Mouse (Mus musculus) heart, embryonic 16.5 days (tissue): ENCODE measurements around the gene Cacng2. TPM values are rescaled to one million over a fixed set of nuclear protein-coding genes. Genes with fewer than 3 reads are reported as not detected.

ENCODE experiments used
- ATAC-seq: fragments of 200-750 bp; cut with Nextera tagmentation; replicated peaks from 2 replicates; pipeline ENCODE4 v1.8.0; 2017; ENCODE audit warnings: moderate number of reproducible peaks; ENCODE audit not compliant: insufficient read depth, low FRiP score; ENCODE audit errors: extremely low read depth
- H3K27ac ChIP-seq: fragments of 300-500 bp; sonication (generic); 2 replicates; pipeline ENCODE4 v1.5.1; 2014; ENCODE audit warnings: mild to moderate bottlenecking, low read length, control low read depth, moderate library complexity
- H3K27me3 ChIP-seq: fragments of 300-500 bp; sonication (generic); 2 replicates; pipeline ENCODE4 v1.6.1; 2014; ENCODE audit warnings: low read length, mixed read lengths; ENCODE audit not compliant: control insufficient read depth, insufficient read depth
- H3K36me3 ChIP-seq: fragments of 300-500 bp; sonication (generic); 2 replicates; pipeline ENCODE4 v1.6.1; 2014; ENCODE audit not compliant: control insufficient read depth, insufficient read depth
- H3K4me1 ChIP-seq: fragments of 300-500 bp; sonication (generic); 2 replicates; pipeline ENCODE4 v1.6.1; 2014; ENCODE audit warnings: low read length, mixed read lengths; ENCODE audit not compliant: control insufficient read depth, insufficient read depth
- H3K4me2 ChIP-seq: fragments of 300-500 bp; sonication (generic); 2 replicates; pipeline ENCODE4 v1.6.1; 2014; ENCODE audit warnings: low read depth, mild to moderate bottlenecking, control low read depth, low read length
- H3K4me3 ChIP-seq: fragments of 300-500 bp; sonication (generic); 2 replicates; pipeline ENCODE4 v1.5.1; 2014; ENCODE audit warnings: mild to moderate bottlenecking, control low read depth, low read length
- H3K9ac ChIP-seq: fragments of 300-500 bp; sonication (generic); 2 replicates; pipeline ENCODE4 v1.6.1; 2014; ENCODE audit warnings: low read length, control low read depth
- H3K9me3 ChIP-seq: fragments of 300-500 bp; sonication (generic); replicated peaks from 2 replicates; pipeline ENCODE4 v1.6.1; 2016; ENCODE audit warnings: low read length; ENCODE audit not compliant: control insufficient read depth
- WGBS: fragments of 180-500 bp; shearing (Covaris S2); extraction: QIAGEN DNeasy Blood & Tissue Kit; methylation state at CpG from one replicate; pipeline ENCODE4 v1.1.7; 2014; 5-methylcytosine and 5-hydroxymethylcytosine counted together
- polyA plus RNA-seq: library from polyadenylated mRNA; unstranded; fragments of >200 nt; fragmentation: Nextera tagmentation; extraction: Ambion mirVana; gene quantifications from 2 replicates; pipeline ENCODE4 v1.2.1, GENCODE M21; 2015

Gene Cacng2
- not detected in 2 replicates for polyA plus RNA-seq

GRCm38 (mm10) chr15:78119704-78120103, at the start of gene Cacng2:
Cacng2 (minus strand) TSS chr15:78120028.
- WGBS, result under 1% methylated on average over 39 of the region's 42 CpGs

GRCm38 (mm10) chr15:78169566-78169965, 49.7 kb upstream of the Cacng2 start:
- Histone ChIP-seq H3K4me1 (peaks cover 9% of the 10 kb centered on the region), H3K27ac (no peak overlapping the region), H3K27me3 (no peaks in the 10 kb centered on the region), H3K4me3 (no peak overlapping the region), H3K36me3 (peaks cover 3% of the 10 kb centered on the region; the same call in 1 of the 2 replicates), H3K9me3 (no peaks in the 10 kb centered on the region), H3K9ac (no peak overlapping the region), H3K4me2 (no peak overlapping the region)
- no peak for ATAC-seq
- WGBS, result 65% methylated on average over 11 of the region's 11 CpGs

More at GRCm38 (mm10) chr15:78119704-78120103, at the start of gene Cacng2:
- H3K4me1 ChIP-seq, result peaks cover 3% of the 10 kb centered on the region; the same call in 1 of the 2 replicates
- peak within 1 kb of the TSS; percentile 51 for H3K4me2 ChIP-seq
- no peaks in the 10 kb centered on the region for H3K9me3 ChIP-seq
- peak within 1 kb of the TSS; percentile 29; the same call in 1 of the 2 replicates for H3K4me3 ChIP-seq
- no peak within 1 kb of the TSS for H3K27ac ChIP-seq
- ATAC-seq, result peak; percentile 97
- H3K27me3 ChIP-seq, result peaks cover 15% of the 10 kb centered on the region
- H3K9ac ChIP-seq, result no peak within 1 kb of the TSS
- H3K36me3 ChIP-seq, result no peaks in the 10 kb centered on the region

- Histone ChIP-seq H3K27me3 (no peaks in the 10 kb centered on the region), H3K4me2 (no peak overlapping the region), H3K27ac (no peak overlapping the region), H3K4me3 (no peak overlapping the region), H3K36me3 (peaks cover 3% of the 10 kb centered on the region; the same call in 1 of the 2 replicates), H3K4me1 (no peaks in the 10 kb centered on the region), H3K9ac (no peak overlapping the region), H3K9me3 (no peaks in the 10 kb centered on the region)
- WGBS, result 79% methylated on average over 4 of the region's 4 CpGs
- ATAC-seq, result no peak
Observed at GRCm38 (mm10) chr15:78165292-78165691, 45.5 kb upstream of the Cacng2 start.

- no peak for ATAC-seq
- H3K27me3 ChIP-seq, result no peaks in the 10 kb centered on the region
- no peaks in the 10 kb centered on the region for H3K4me1 ChIP-seq
- no peak overlapping the region for H3K27ac ChIP-seq
- no peak overlapping the region for H3K4me3 ChIP-seq
- H3K4me2 ChIP-seq, result no peak overlapping the region
- no peaks in the 10 kb centered on the region for H3K9me3 ChIP-seq
- no peak overlapping the region for H3K9ac ChIP-seq
- 88% methylated on average over 11 of the region's 11 CpGs for WGBS
- H3K36me3 ChIP-seq, result peaks cover 3% of the 10 kb centered on the region; the same call in 1 of the 2 replicates
Observed at GRCm38 (mm10) chr15:78164466-78164865, 44.6 kb upstream of the Cacng2 start.

- no peak overlapping the region for H3K4me2 ChIP-seq
- H3K9ac ChIP-seq, result no peak overlapping the region
- no peaks in the 10 kb centered on the region for H3K27me3 ChIP-seq
- H3K36me3 ChIP-seq, result no peaks in the 10 kb centered on the region
- H3K4me3 ChIP-seq, result no peak overlapping the region
- H3K9me3 ChIP-seq, result no peaks in the 10 kb centered on the region
- H3K27ac ChIP-seq, result no peak overlapping the region
- ATAC-seq, result no peak
- 74% methylated on average over 9 of the region's 9 CpGs for WGBS
- H3K4me1 ChIP-seq, result no peaks in the 10 kb centered on the region
Observed at GRCm38 (mm10) chr15:78161946-78162345, 42.1 kb upstream of the Cacng2 start.

GRCm38 (mm10) chr15:78158335-78158734, 38.5 kb upstream of the Cacng2 start:
- Histone ChIP-seq H3K9ac (no peak overlapping the region), H3K27ac (no peak overlapping the region), H3K4me3 (no peak overlapping the region), H3K36me3 (no peaks in the 10 kb centered on the region), H3K4me1 (no peaks in the 10 kb centered on the region), H3K27me3 (no peaks in the 10 kb centered on the region), H3K4me2 (no peak overlapping the region), H3K9me3 (no peaks in the 10 kb centered on the region)
- WGBS, result 69% methylated on average over 3 of the region's 5 CpGs
- no peak for ATAC-seq

- Histone ChIP-seq H3K36me3 (no peaks in the 10 kb centered on the region), H3K4me2 (no peak overlapping the region), H3K4me3 (no peak overlapping the region), H3K9ac (no peak overlapping the region), H3K27ac (no peak overlapping the region), H3K27me3 (no peaks in the 10 kb centered on the region), H3K4me1 (no peaks in the 10 kb centered on the region), H3K9me3 (no peaks in the 10 kb centered on the region)
- 68% methylated on average over 4 of the region's 4 CpGs for WGBS
- ATAC-seq, result no peak
Observed at GRCm38 (mm10) chr15:78157824-78158223, 38.0 kb upstream of the Cacng2 start.

- Histone ChIP-seq H3K4me2 (no peak overlapping the region), H3K4me1 (no peaks in the 10 kb centered on the region), H3K9me3 (no peaks in the 10 kb centered on the region), H3K4me3 (no peak overlapping the region), H3K27me3 (no peaks in the 10 kb centered on the region), H3K27ac (no peak overlapping the region), H3K36me3 (no peaks in the 10 kb centered on the region), H3K9ac (no peak overlapping the region)
- 82% methylated on average over 8 of the region's 8 CpGs for WGBS
- ATAC-seq, result no peak
Observed at GRCm38 (mm10) chr15:78157330-78157729, 37.5 kb upstream of the Cacng2 start.

GRCm38 (mm10) chr15:78155421-78155820, 35.6 kb upstream of the Cacng2 start:
- Histone ChIP-seq H3K9ac (no peak overlapping the region), H3K4me3 (no peak overlapping the region), H3K36me3 (no peaks in the 10 kb centered on the region), H3K27ac (no peak overlapping the region), H3K4me1 (no peaks in the 10 kb centered on the region), H3K9me3 (no peaks in the 10 kb centered on the region), H3K4me2 (no peak overlapping the region), H3K27me3 (no peaks in the 10 kb centered on the region)
- ATAC-seq, result no peak
- WGBS, result 78% methylated on average over 6 of the region's 6 CpGs
